Mouse (Mus musculus): ENCODE measurements around the gene Scube1. TPM values are rescaled to one million over a fixed set of nuclear protein-coding genes. Genes with fewer than 3 reads are reported as not detected.

Gene Scube1
- total and polyA plus RNA-seq, 3 experiments: 0.05 TPM; not detected in 2

DNA sequence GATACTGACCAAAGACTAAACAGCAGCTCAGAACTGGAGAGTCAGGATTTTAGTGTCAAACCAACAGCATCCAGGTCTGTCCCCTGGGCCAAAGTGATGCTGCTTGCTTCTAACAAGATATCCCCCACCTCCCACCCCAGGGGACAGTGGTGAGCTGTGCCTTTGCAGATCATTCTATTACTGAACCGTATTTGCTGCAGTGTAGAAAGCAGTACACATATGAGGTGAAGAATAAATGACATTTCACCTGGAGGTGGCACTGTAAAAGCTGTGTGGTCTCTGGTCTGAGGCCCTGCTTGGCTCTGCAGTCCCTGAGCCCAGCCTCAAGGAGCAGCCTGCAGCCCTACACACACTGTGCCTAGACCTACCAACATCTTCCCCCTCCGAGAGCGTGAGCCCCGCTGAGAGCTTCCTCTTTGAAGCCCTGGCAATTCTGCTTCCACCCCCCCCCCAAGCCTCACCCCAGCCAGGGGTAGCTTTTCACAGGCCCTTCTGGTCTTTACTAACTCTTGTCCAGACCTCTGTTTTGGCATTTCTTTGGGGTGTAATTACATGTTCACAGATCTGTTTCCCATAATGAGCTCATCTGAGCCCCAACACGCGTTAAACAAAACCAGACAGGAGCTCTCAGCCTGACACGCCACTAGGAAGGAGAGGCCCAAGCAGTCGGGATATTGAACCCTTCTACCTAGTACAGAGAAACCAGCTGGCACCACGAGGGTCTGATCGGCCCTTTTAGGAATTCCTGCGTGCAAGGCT, 24.8 kb downstream of the Scube1 start:
- no peak overlapping the region for H3K4me3 ChIP-seq (ENCODE audit: low read depth, low read length)
- H3K9me3 ChIP-seq (replicated peaks): peaks cover 65% of the 10 kb centered on the region
- H3K36me3 ChIP-seq (replicated peaks): no peaks in the 10 kb centered on the region
- DNase-seq (ENCODE audit: low spot score): no peak
- no peaks in the 10 kb centered on the region for H3K4me1 ChIP-seq (ENCODE audit: insufficient read depth, low read depth, low read length)
- H3K27me3 ChIP-seq (ENCODE audit: insufficient read depth, low read length): no peaks in the 10 kb centered on the region; the same call in 1 of the 2 replicates
- no peak for ATAC-seq (ENCODE audit: extremely low read depth, insufficient number of reproducible peaks, low FRiP score, poor library complexity, severe bottlenecking)
- TF ChIP-seq GATA1 (IDR thresholded peaks at IDR 0.05; ENCODE audit: borderline replicate concordance, low read length) (no peak), TAL1 (conservative IDR thresholded peaks at IDR 0.05; ENCODE audit: low read depth, low read length) (no peak), CTCF (IDR thresholded peaks at IDR 0.05; ENCODE audit: low read depth, low read length) (no peak), GATA2 (IDR thresholded peaks at IDR 0.05; ENCODE audit: borderline replicate concordance, low read depth, low read length) (no peak), POLR2AphosphoS5 (IDR thresholded peaks at IDR 0.05; ENCODE audit: insufficient replicate concordance, low read depth, low read length) (no peak)

DNA sequence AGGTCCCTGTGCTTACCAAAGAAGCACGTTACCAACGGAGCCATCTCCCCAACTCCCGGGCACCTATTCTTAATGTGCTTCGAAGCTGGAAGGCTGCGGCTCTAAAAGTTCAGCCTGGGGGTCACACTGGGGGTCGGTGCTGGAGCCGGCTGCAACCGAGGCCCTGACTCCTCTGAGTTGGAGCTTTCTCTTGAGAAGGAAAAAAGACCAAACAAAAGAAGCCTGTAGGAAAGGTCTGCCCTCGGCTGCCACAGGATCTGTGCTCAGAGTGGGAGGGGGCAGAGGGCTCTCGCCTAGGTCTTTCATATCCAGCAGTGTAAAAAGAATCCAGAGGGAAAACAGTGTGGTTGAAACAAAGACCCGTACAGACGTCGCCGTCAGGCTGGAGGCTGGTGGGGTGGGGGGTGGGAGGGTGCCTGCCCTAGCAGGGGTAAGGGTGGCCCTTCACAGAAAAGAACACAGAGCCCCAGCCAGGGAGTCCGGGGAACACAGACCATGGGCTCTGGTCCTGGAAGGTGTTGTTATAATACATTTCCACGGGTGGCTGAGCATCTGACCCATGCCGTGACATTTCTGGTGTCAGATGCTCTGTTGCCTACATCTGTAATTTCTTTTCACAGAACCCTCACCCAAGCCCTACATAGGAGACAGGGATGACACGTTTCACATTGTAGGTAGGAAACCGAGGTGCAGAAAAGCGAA, 25.5 kb downstream of the Scube1 start:
- peaks cover 68% of the 10 kb centered on the region for H3K9me3 ChIP-seq (replicated peaks)
- no peak for DNase-seq (ENCODE audit: low spot score)
- H3K4me1 ChIP-seq (ENCODE audit: insufficient read depth, low read depth, low read length): no peaks in the 10 kb centered on the region
- H3K27me3 ChIP-seq (ENCODE audit: insufficient read depth, low read length): no peaks in the 10 kb centered on the region; the same call in 1 of the 2 replicates
- no peak for TF ChIP-seq CTCF (IDR thresholded peaks at IDR 0.05; ENCODE audit: low read depth, low read length)
- TF ChIP-seq GATA2 (IDR thresholded peaks at IDR 0.05; ENCODE audit: borderline replicate concordance, low read depth, low read length): no peak
- no peak for TF ChIP-seq TAL1 (conservative IDR thresholded peaks at IDR 0.05; ENCODE audit: low read depth, low read length)
- TF ChIP-seq POLR2AphosphoS5 (IDR thresholded peaks at IDR 0.05; ENCODE audit: insufficient replicate concordance, low read depth, low read length): no peak
- no peak for TF ChIP-seq GATA1 (IDR thresholded peaks at IDR 0.05; ENCODE audit: borderline replicate concordance, low read length)
- H3K4me3 ChIP-seq (ENCODE audit: low read depth, low read length): no peak overlapping the region
- H3K36me3 ChIP-seq (replicated peaks): no peaks in the 10 kb centered on the region
- ATAC-seq (ENCODE audit: extremely low read depth, insufficient number of reproducible peaks, low FRiP score, poor library complexity, severe bottlenecking): no peak

DNA sequence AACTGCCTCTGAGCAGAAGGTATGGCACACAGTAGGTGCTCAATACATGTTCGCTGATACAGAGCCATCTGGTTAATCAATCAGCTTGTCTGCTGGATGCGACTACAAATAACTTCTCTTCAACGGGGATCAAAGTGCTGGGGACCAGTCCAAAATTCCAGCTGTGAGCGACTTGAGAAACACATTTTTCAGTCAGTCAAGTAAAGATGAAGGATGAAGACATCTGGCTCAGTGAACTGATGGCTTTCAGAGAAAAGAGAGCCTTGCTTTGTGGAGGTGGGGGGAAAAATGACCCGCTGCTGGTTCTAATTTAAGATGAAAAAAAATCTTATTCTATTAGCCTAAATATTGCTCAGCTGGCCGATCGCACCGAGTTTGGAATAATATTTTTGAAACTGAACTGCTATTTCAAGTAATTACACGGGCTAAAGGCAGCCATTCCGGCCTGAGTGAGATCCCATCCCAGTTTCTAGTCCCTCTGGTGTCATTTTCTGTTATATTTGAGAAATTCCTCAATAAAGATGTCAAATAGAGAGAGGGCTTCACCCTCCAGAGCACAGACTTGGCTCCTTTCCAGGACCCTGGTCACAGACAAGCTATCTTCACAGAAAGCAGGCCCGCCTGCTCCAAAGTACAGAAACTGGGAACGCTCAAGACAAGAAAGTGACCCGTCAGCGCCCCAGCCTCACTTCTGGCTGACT, 28.0 kb downstream of the Scube1 start:
- no peak for TF ChIP-seq GATA1 (IDR thresholded peaks at IDR 0.05; ENCODE audit: borderline replicate concordance, low read length)
- TF ChIP-seq POLR2AphosphoS5 (IDR thresholded peaks at IDR 0.05; ENCODE audit: insufficient replicate concordance, low read depth, low read length): no peak
- TF ChIP-seq TAL1 (conservative IDR thresholded peaks at IDR 0.05; ENCODE audit: low read depth, low read length): no peak
- no peak for TF ChIP-seq GATA2 (IDR thresholded peaks at IDR 0.05; ENCODE audit: borderline replicate concordance, low read depth, low read length)
- TF ChIP-seq CTCF (IDR thresholded peaks at IDR 0.05; ENCODE audit: low read depth, low read length): no peak
- Histone ChIP-seq H3K27me3 (ENCODE audit: insufficient read depth, low read length) (no peaks in the 10 kb centered on the region; the same call in 1 of the 2 replicates), H3K4me1 (ENCODE audit: insufficient read depth, low read depth, low read length) (no peaks in the 10 kb centered on the region), H3K4me3 (ENCODE audit: low read depth, low read length) (no peak overlapping the region), H3K36me3 (replicated peaks) (no peaks in the 10 kb centered on the region), H3K9me3 (replicated peaks) (peaks cover 78% of the 10 kb centered on the region)
- DNase-seq (ENCODE audit: low spot score): no peak
- ATAC-seq (ENCODE audit: extremely low read depth, insufficient number of reproducible peaks, low FRiP score, poor library complexity, severe bottlenecking): no peak

DNA sequence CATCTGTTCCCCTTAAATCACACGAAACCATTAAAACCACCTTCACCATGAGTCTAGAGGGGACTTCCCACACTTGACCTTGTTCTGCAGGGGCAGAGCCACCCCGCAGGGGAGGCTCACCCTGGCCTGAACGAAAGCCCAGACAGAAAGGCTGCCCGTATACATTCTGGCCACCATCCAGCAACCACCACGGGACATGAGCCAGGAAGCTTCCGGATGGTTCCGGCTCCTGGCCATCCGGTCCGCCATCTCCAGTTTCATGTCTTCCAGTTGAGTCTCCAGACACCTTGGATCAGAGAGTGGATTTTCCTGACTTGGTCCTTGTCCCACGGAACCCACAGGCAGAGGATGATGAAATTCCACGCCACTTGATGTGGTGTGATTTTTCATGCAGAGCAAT, 29.7 kb downstream of the Scube1 start:
- DNase-seq (ENCODE audit: low spot score): no peak
- Histone ChIP-seq H3K27me3 (ENCODE audit: insufficient read depth, low read length) (no peaks in the 10 kb centered on the region; the same call in 1 of the 2 replicates), H3K36me3 (replicated peaks) (no peaks in the 10 kb centered on the region), H3K4me3 (ENCODE audit: low read depth, low read length) (no peak overlapping the region), H3K4me1 (ENCODE audit: insufficient read depth, low read depth, low read length) (no peaks in the 10 kb centered on the region), H3K9me3 (replicated peaks) (peaks cover 82% of the 10 kb centered on the region)
- no peak for ATAC-seq (ENCODE audit: extremely low read depth, insufficient number of reproducible peaks, low FRiP score, poor library complexity, severe bottlenecking)
- TF ChIP-seq POLR2AphosphoS5 (IDR thresholded peaks at IDR 0.05; ENCODE audit: insufficient replicate concordance, low read depth, low read length) (no peak), GATA1 (IDR thresholded peaks at IDR 0.05; ENCODE audit: borderline replicate concordance, low read length) (no peak), CTCF (IDR thresholded peaks at IDR 0.05; ENCODE audit: low read depth, low read length) (no peak), TAL1 (conservative IDR thresholded peaks at IDR 0.05; ENCODE audit: low read depth, low read length) (no peak), GATA2 (IDR thresholded peaks at IDR 0.05; ENCODE audit: borderline replicate concordance, low read depth, low read length) (no peak)

DNA sequence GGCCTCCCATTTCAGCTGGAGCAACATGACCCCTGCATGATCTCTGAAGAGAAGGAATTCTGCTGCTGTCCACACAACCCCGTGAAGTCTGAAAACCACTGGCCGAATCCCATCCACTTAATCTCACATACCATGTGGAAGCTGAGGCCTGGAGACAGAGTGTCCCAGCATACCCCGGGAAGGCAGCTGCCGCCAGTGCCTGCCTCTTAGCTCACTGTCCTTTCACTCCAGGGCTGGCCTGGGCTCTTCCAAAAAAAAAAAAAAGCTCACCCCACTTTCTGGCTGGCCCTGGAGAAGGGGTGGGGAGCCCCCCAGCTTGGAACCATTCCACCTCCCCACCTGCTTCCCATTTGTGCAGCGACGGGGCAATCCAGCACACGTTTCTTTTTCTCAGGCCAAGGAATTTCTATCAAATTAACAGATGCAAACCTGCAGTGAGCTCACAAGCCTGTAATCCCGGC, 32.9 kb downstream of the Scube1 start:
- Histone ChIP-seq H3K27me3 (ENCODE audit: insufficient read depth, low read length) (no peaks in the 10 kb centered on the region; the same call in 1 of the 2 replicates), H3K4me1 (ENCODE audit: insufficient read depth, low read depth, low read length) (no peaks in the 10 kb centered on the region), H3K4me3 (ENCODE audit: low read depth, low read length) (no peak overlapping the region), H3K36me3 (replicated peaks) (no peaks in the 10 kb centered on the region), H3K9me3 (replicated peaks) (peaks cover 80% of the 10 kb centered on the region)
- ATAC-seq (ENCODE audit: extremely low read depth, insufficient number of reproducible peaks, low FRiP score, poor library complexity, severe bottlenecking): no peak
- no peak for DNase-seq (ENCODE audit: low spot score)
- TF ChIP-seq CTCF (IDR thresholded peaks at IDR 0.05; ENCODE audit: low read depth, low read length) (no peak), POLR2AphosphoS5 (IDR thresholded peaks at IDR 0.05; ENCODE audit: insufficient replicate concordance, low read depth, low read length) (no peak), TAL1 (conservative IDR thresholded peaks at IDR 0.05; ENCODE audit: low read depth, low read length) (no peak), GATA2 (IDR thresholded peaks at IDR 0.05; ENCODE audit: borderline replicate concordance, low read depth, low read length) (no peak), GATA1 (IDR thresholded peaks at IDR 0.05; ENCODE audit: borderline replicate concordance, low read length) (no peak)
